Mouse (Mus musculus) olfactory bulb, adult 2 months (tissue): Measurements from ENCODE around the gene Irgm1. TPM values are rescaled to one million over a fixed set of nuclear protein-coding genes. Genes with fewer than 3 reads are reported as not detected.
"Not testable (repeated sequence)": the region's sequence is repeated elsewhere in the genome, so short reads cannot be mapped to it uniquely, and the experiment has no call there.

Experiments
- H3K27ac ChIP-seq: fragments of 200-500 bp; 2 replicates; pipeline ENCODE4 v1.5.1; 2012; ENCODE audit warnings: low read depth, low read length; ENCODE audit not compliant: insufficient read depth
- H3K4me1 ChIP-seq: fragments of 200-500 bp; 2 replicates; pipeline ENCODE4 v1.6.1; 2012; ENCODE audit warnings: low read length; ENCODE audit not compliant: control insufficient read depth, insufficient read depth
- H3K4me3 ChIP-seq: fragments of 200-500 bp; 2 replicates; pipeline ENCODE4 v1.5.1; 2012; ENCODE audit warnings: mild to moderate bottlenecking, low read depth, low read length, moderate library complexity; ENCODE audit not compliant: insufficient read depth
- CTCF ChIP-seq: fragments of 200-500 bp; IDR thresholded peaks from 2 replicates; pipeline ENCODE4 v1.5.1; 2012; ENCODE audit warnings: low read depth, mild to moderate bottlenecking, low read length, moderate library complexity; ENCODE audit not compliant: insufficient read depth
- POLR2A ChIP-seq: fragments of 200-500 bp; IDR thresholded peaks from 2 replicates; pipeline ENCODE4 v1.6.1; 2012; ENCODE audit warnings: mild to moderate bottlenecking, low read depth, low read length, moderate library complexity; ENCODE audit not compliant: insufficient read depth
- WGBS: fragments of 180-500 bp; shearing (Covaris S2); methylation state at CpG from one replicate; pipeline ENCODE4 v1.1.7; 2018; 5-methylcytosine and 5-hydroxymethylcytosine counted together
- polyA plus RNA-seq: library from polyadenylated mRNA; stranded (reverse); fragments of >200 nt; gene quantifications from 2 replicates; pipeline ENCODE4 v1.2.4, GENCODE M21; 2012; ENCODE audit warnings: low replicate concordance; ENCODE audit not compliant: missing spikeins, insufficient read depth, insufficient read length

The Irgm1 gene
- polyA plus RNA-seq, 1 experiment, result not detected

- Histone ChIP-seq H3K27ac (no peak overlapping the region), H3K4me3 (no peak overlapping the region), H3K4me1 (peaks cover 5% of the 10 kb centered on the region; the same call in 1 of the 2 replicates)
- WGBS, result under 1% methylated on average over 6 of the region's 6 CpGs
- TF ChIP-seq CTCF, result no peak
- no peak for TF ChIP-seq POLR2A
Observed at GRCm38 (mm10) chr11:48859014-48859413, 12.5 kb downstream of the Irgm1 start.

GRCm38 (mm10) chr11:48853474-48854180 lies 17.9 kb downstream of the Irgm1 start:
- TF ChIP-seq CTCF, result 0 out of 2 replicates have a peak, but pooled peaks have one; percentile 19
- no peak for TF ChIP-seq POLR2A
- Histone ChIP-seq H3K27ac (peak overlapping the region; percentile 81), H3K4me3 (peak overlapping the region; percentile 62), H3K4me1 (peaks cover 8% of the 10 kb centered on the region)
- 2% methylated on average over 31 of the region's 31 CpGs for WGBS

- H3K4me3 ChIP-seq, result peak overlapping the region; percentile 62
- 6% methylated on average over 23 of the region's 23 CpGs for WGBS
- peaks cover 3% of the 10 kb centered on the region for H3K4me1 ChIP-seq
- TF ChIP-seq CTCF (no peak), POLR2A (no peak)
- H3K27ac ChIP-seq, result peak overlapping the region; percentile 81
Observed at GRCm38 (mm10) chr11:48852624-48853473, 18.6 kb downstream of the Irgm1 start.

GRCm38 (mm10) chr11:48852190-48852589 lies 19.3 kb downstream of the Irgm1 start:
- TF ChIP-seq CTCF (no peak), POLR2A (no peak)
- H3K4me1 ChIP-seq, result peaks cover 3% of the 10 kb centered on the region
- WGBS, result 42% methylated on average over 4 of the region's 4 CpGs
- no peak overlapping the region for H3K4me3 ChIP-seq
- no peak overlapping the region for H3K27ac ChIP-seq

- peaks cover 3% of the 10 kb centered on the region for H3K4me1 ChIP-seq
- TF ChIP-seq CTCF (no peak), POLR2A (no peak)
- WGBS, result 79% methylated on average over 4 of the region's 4 CpGs
- H3K4me3 ChIP-seq, result no peak overlapping the region
- no peak overlapping the region for H3K27ac ChIP-seq
Observed at GRCm38 (mm10) chr11:48851270-48851995, 20.1 kb downstream of the Irgm1 start.

- TF ChIP-seq POLR2A, result no peak
- no peak for TF ChIP-seq CTCF
- H3K4me3 ChIP-seq, result no peak overlapping the region
- peaks cover 3% of the 10 kb centered on the region for H3K4me1 ChIP-seq
- 56% methylated on average over 2 of the region's 2 CpGs for WGBS
- H3K27ac ChIP-seq, result no peak overlapping the region
Observed at GRCm38 (mm10) chr11:48850240-48850639, 21.2 kb downstream of the Irgm1 start.

- WGBS, result 66% methylated on average over 5 of the region's 5 CpGs
- Histone ChIP-seq H3K4me3 (no peak overlapping the region), H3K4me1 (no peaks in the 10 kb centered on the region), H3K27ac (no peak overlapping the region)
- TF ChIP-seq POLR2A, result no peak
Observed at GRCm38 (mm10) chr11:48846881-48847280, 24.6 kb downstream of the Irgm1 start.

- WGBS, result 86% methylated on average over 2 of the region's 2 CpGs
- H3K27ac ChIP-seq, H3K4me3 ChIP-seq, H3K4me1 ChIP-seq: not testable (repeated sequence)
Observed at GRCm38 (mm10) chr11:48846362-48846761, 25.1 kb downstream of the Irgm1 start.
